Mouse (Mus musculus): ENCODE results near the gene Duox1. TPM values are rescaled to one million over a fixed set of nuclear protein-coding genes. Genes with fewer than 3 reads are reported as not detected.

Gene Duox1
- total and polyA plus RNA-seq, 3 experiments = not detected

- Histone ChIP-seq H3K4me1 (ENCODE audit: control insufficient read depth in 1 of 2, insufficient read depth in 2 of 2) (no peaks in the 10 kb centered on the region), H3K9ac (ENCODE audit: insufficient read depth, low read depth) (no peak overlapping the region), H3K4me3 (replicated peaks in 1 of 3; ENCODE audit: low read depth in 2 of 3, low read length in 2 of 3, poor library complexity in 1 of 3) (no peak overlapping the region), H3K27me3 (replicated peaks) (peaks cover 2% of the 10 kb centered on the region), H3K79me2 (replicated peaks; ENCODE audit: control insufficient read depth, extremely low read depth, insufficient read depth, poor library complexity, severe bottlenecking) (no peaks in the 10 kb centered on the region), H3K4me2 (ENCODE audit: insufficient read depth, low read depth, poor library complexity, severe bottlenecking) (no peak overlapping the region), H3K9me3 (replicated peaks; ENCODE audit: low read length) (no peaks in the 10 kb centered on the region), H3K36me3 (replicated peaks in 1 of 2; ENCODE audit: control insufficient read depth in 1 of 2, insufficient read depth in 1 of 2, low read length in 1 of 2) (no peaks in the 10 kb centered on the region), H3K27ac (ENCODE audit: insufficient read depth, low read depth) (no peak overlapping the region)
- no peak for DNase-seq (ENCODE audit: extremely low read depth)
- dilution Hi-C loops (cut with MboI; ENCODE audit: extremely low pct_ligation_motif_present, extremely low pct_unique_long_range_greater_than_20kb, low sequenced_read_pairs) = no loop called here
- in situ Hi-C loops (cut with MboI; ENCODE audit: low pct_ligation_motif_present, low pct_unique_long_range_greater_than_20kb, low sequenced_read_pairs) = no loop called here
- TF ChIP-seq EP300 (IDR thresholded peaks at IDR 0.05; ENCODE audit: low read length) (no peak), USF1 (IDR thresholded peaks at IDR 0.05; ENCODE audit: low read depth, low read length) (no peak), TBP (conservative IDR thresholded peaks at IDR 0.05; ENCODE audit: low read depth, low read length) (no peak), MAZ (IDR thresholded peaks at IDR 0.05; ENCODE audit: low read depth, low read length) (no peak), CTCF (conservative IDR thresholded peaks at IDR 0.05 in 1 of 2, IDR thresholded peaks at IDR 0.05 in 1 of 2; ENCODE audit: low read depth in 2 of 2, low read length in 2 of 2) (no peak), HCFC1 (IDR thresholded peaks at IDR 0.05; ENCODE audit: low read depth, low read length) (no peak), CHD1 (IDR thresholded peaks at IDR 0.05; ENCODE audit: low read depth, low read length) (no peak), ZC3H11A (IDR thresholded peaks at IDR 0.05; ENCODE audit: low read depth, low read length) (no peak), E2F4 (IDR thresholded peaks at IDR 0.05; ENCODE audit: insufficient replicate concordance, low read depth, low read length) (no peak), ZNF384 (IDR thresholded peaks at IDR 0.05; ENCODE audit: low read depth, low read length) (no peak), BHLHE40 (IDR thresholded peaks at IDR 0.05; ENCODE audit: low read depth, low read length) (no peak), CHD2 (IDR thresholded peaks at IDR 0.05; ENCODE audit: low read length) (no peak), GABPA (IDR thresholded peaks at IDR 0.05; ENCODE audit: insufficient replicate concordance, low read depth, low read length) (no peak)
Measured at GRCm38 (mm10) chr2:122278769-122279168, 36.7 kb upstream of the Duox1 start.

- H3K9me3 ChIP-seq (replicated peaks; ENCODE audit: low read length) = no peaks in the 10 kb centered on the region
- no peaks in the 10 kb centered on the region for H3K79me2 ChIP-seq (replicated peaks; ENCODE audit: control insufficient read depth, extremely low read depth, insufficient read depth, poor library complexity, severe bottlenecking)
- in situ Hi-C loops (cut with MboI; ENCODE audit: low pct_ligation_motif_present, low pct_unique_long_range_greater_than_20kb, low sequenced_read_pairs) (no loop called here), dilution Hi-C loops (cut with MboI; ENCODE audit: extremely low pct_ligation_motif_present, extremely low pct_unique_long_range_greater_than_20kb, low sequenced_read_pairs) (no loop called here)
- H3K9ac ChIP-seq (ENCODE audit: insufficient read depth, low read depth) = no peak overlapping the region
- H3K27ac ChIP-seq (ENCODE audit: insufficient read depth, low read depth) = no peak overlapping the region
- H3K4me2 ChIP-seq (ENCODE audit: insufficient read depth, low read depth, poor library complexity, severe bottlenecking) = no peak overlapping the region
- no peak overlapping the region for H3K4me3 ChIP-seq (replicated peaks in 1 of 3; ENCODE audit: low read depth in 2 of 3, low read length in 2 of 3, poor library complexity in 1 of 3)
- no peak for DNase-seq (ENCODE audit: extremely low read depth)
- H3K36me3 ChIP-seq (replicated peaks in 1 of 2; ENCODE audit: control insufficient read depth in 1 of 2, insufficient read depth in 1 of 2, low read length in 1 of 2) = no peaks in the 10 kb centered on the region
- H3K4me1 ChIP-seq (ENCODE audit: control insufficient read depth in 1 of 2, insufficient read depth in 2 of 2) = no peaks in the 10 kb centered on the region
- TF ChIP-seq SIN3A (IDR thresholded peaks at IDR 0.05; ENCODE audit: low read length) (no peak), POLR2AphosphoS2 (IDR thresholded peaks at IDR 0.05; ENCODE audit: low read depth, low read length) (no peak), ZC3H11A (IDR thresholded peaks at IDR 0.05; ENCODE audit: low read depth, low read length) (no peak), NRF1 (IDR thresholded peaks at IDR 0.05; ENCODE audit: low read depth, low read length) (no peak), TBP (conservative IDR thresholded peaks at IDR 0.05; ENCODE audit: low read depth, low read length) (no peak), CHD2 (IDR thresholded peaks at IDR 0.05; ENCODE audit: low read length) (no peak), MYC (IDR thresholded peaks at IDR 0.05; ENCODE audit: low read depth, low read length) (no peak), POLR2A (IDR thresholded peaks at IDR 0.05; ENCODE audit: low read depth, low read length) (no peak), TCF12 (IDR thresholded peaks at IDR 0.05; ENCODE audit: low read depth, low read length) (no peak), JUN (IDR thresholded peaks at IDR 0.05; ENCODE audit: insufficient read depth, low read depth, low read length) (no peak), ZNF384 (IDR thresholded peaks at IDR 0.05; ENCODE audit: low read depth, low read length) (no peak)
- H3K27me3 ChIP-seq (replicated peaks) = peaks cover 2% of the 10 kb centered on the region
Measured at GRCm38 (mm10) chr2:122284091-122284490, 31.4 kb upstream of the Duox1 start.

Data from CH12.LX (cell line).